Mouse (Mus musculus) hindbrain, embryonic 15.5 days (tissue): ENCODE results near the gene Dazap2. TPM values are rescaled to one million over a fixed set of nuclear protein-coding genes. Genes with fewer than 3 reads are reported as not detected.
"Not testable (repeated sequence)": the region's sequence is repeated elsewhere in the genome, so short reads cannot be mapped to it uniquely, and the experiment has no call there.

Experiments
- ATAC-seq: fragments of 200-750 bp; cut with Nextera tagmentation; 2 replicates; pipeline ENCODE4 v1.8.0; 2017; ENCODE audit warnings: low read depth, moderate number of reproducible peaks, moderate TSS enrichment; ENCODE audit not compliant: low FRiP score
- H3K27ac ChIP-seq: fragments of 300-500 bp; sonication (generic); replicated peaks from 2 replicates; pipeline ENCODE4 v1.5.1; 2015; ENCODE audit warnings: mild to moderate bottlenecking, inconsistent platforms
- H3K27me3 ChIP-seq: fragments of 300-500 bp; sonication (generic); 2 replicates; pipeline ENCODE4 v1.6.1; 2015; ENCODE audit warnings: control low read depth, inconsistent platforms
- H3K36me3 ChIP-seq: fragments of 300-500 bp; sonication (generic); 2 replicates; pipeline ENCODE4 v1.6.1; 2015; ENCODE audit warnings: control low read depth, inconsistent platforms
- H3K4me1 ChIP-seq: fragments of 300-500 bp; sonication (generic); replicated peaks from 2 replicates; pipeline ENCODE4 v1.6.1; 2015; ENCODE audit warnings: control low read depth, inconsistent platforms
- H3K4me2 ChIP-seq: fragments of 300-500 bp; sonication (generic); 2 replicates; pipeline ENCODE4 v1.6.1; 2015; ENCODE audit warnings: moderate library complexity, mild to moderate bottlenecking, inconsistent platforms
- H3K4me3 ChIP-seq: fragments of 300-500 bp; sonication (generic); 2 replicates; pipeline ENCODE4 v1.5.1; 2015; ENCODE audit warnings: mild to moderate bottlenecking, inconsistent platforms
- H3K9ac ChIP-seq: fragments of 300-500 bp; sonication (generic); 2 replicates; pipeline ENCODE4 v1.6.1; 2015; ENCODE audit warnings: inconsistent platforms
- H3K9me3 ChIP-seq: fragments of 300-500 bp; sonication (generic); 2 replicates; pipeline ENCODE4 v1.6.1; 2016; ENCODE audit warnings: control low read depth, inconsistent platforms
- WGBS: fragments of 180-500 bp; shearing (Covaris S2); methylation state at CpG from one replicate; pipeline ENCODE4 v1.1.7; 2015; 5-methylcytosine and 5-hydroxymethylcytosine counted together
- polyA plus RNA-seq: library from polyadenylated mRNA; unstranded; fragments of >200 nt; fragmentation: Nextera tagmentation; extraction: Ambion mirVana; gene quantifications from 2 replicates; pipeline ENCODE4 v1.2.1, GENCODE M21; 2015

Gene Dazap2
- polyA plus RNA-seq, 1 experiment from 2014 or later, result 130 TPM

GRCm38 (mm10) chr15:100588297-100588696 lies 26.9 kb upstream of the Dazap2 start:
- H3K9ac ChIP-seq, result no peak overlapping the region
- H3K27me3 ChIP-seq, result no peaks in the 10 kb centered on the region
- H3K9me3 ChIP-seq, result no peaks in the 10 kb centered on the region
- H3K36me3 ChIP-seq, result peaks cover 45% of the 10 kb centered on the region
- H3K4me1 ChIP-seq, result no peaks in the 10 kb centered on the region
- H3K4me2 ChIP-seq, result no peak overlapping the region
- 82% methylated on average over 6 of the region's 6 CpGs for WGBS
- no peak overlapping the region for H3K27ac ChIP-seq
- H3K4me3 ChIP-seq, result no peak overlapping the region
- no peak for ATAC-seq

GRCm38 (mm10) chr15:100590436-100590835 lies 24.7 kb upstream of the Dazap2 start:
- H3K4me3 ChIP-seq, result no peak overlapping the region
- 82% methylated on average over 8 of the region's 8 CpGs for WGBS
- H3K27ac ChIP-seq, result no peak overlapping the region
- H3K9ac ChIP-seq, result no peak overlapping the region
- peaks cover 41% of the 10 kb centered on the region for H3K36me3 ChIP-seq
- no peaks in the 10 kb centered on the region for H3K9me3 ChIP-seq
- no peaks in the 10 kb centered on the region for H3K27me3 ChIP-seq
- H3K4me2 ChIP-seq, result no peak overlapping the region
- no peak for ATAC-seq
- H3K4me1 ChIP-seq, result no peaks in the 10 kb centered on the region

DNA sequence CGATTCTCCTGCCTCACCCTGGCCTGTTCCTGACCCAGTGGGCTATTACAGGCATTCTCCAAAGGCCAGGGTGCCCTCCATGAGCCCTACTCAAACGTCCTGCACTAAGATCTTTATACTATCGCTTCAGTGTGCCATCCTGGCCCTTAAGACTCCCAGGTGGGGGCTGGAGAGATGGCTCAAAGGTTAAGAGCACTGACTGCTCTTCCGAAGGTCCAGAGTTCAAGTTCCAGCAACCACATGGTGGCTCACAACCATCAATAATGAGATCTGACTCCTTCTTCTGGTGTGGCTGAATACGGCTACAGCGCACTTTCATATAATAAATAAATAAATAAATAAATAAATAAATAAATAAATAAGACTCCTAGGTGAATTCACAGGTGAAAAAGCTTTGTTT lies 22.3 kb upstream of the Dazap2 start:
- no peak overlapping the region for H3K4me2 ChIP-seq
- WGBS, result 92% methylated on average over 6 of the region's 6 CpGs

DNA sequence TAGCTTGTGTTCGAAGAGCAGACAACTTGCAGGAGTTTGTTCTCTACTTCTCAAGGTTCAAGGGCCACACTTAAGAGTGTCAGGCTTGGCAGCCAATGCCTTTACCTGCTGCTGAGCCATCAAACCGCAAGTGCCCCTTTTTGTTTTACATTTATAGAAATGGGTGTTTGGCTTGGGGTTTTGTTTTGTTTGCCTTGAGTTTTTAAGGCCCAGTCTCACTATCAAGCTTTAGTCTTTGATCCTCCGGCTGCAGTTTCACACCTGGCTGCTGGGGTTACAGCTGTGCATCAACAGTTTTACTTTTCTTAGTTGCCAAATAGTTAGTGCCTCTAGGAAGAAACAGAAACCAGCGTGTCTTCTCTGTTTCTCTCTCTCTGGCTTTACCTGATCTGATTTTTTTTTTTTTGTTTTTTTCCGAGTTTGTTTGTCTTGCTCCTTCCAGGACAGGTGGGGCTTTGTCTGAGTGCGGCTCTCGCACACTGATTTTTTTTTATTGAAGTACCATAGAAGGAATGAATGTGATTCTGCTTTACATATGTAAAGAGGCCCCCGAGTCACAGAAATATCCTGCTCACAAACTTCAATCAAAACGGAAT lies 16.8 kb upstream of the Dazap2 start:
- Histone ChIP-seq H3K9me3 (no peaks in the 10 kb centered on the region), H3K9ac (peak overlapping the region; percentile 87), H3K4me2 (peak overlapping the region; percentile 74), H3K36me3 (no peaks in the 10 kb centered on the region), H3K4me1 (peaks cover 15% of the 10 kb centered on the region), H3K4me3 (peak overlapping the region; percentile 80), H3K27me3 (no peaks in the 10 kb centered on the region), H3K27ac (peak overlapping the region; percentile 84; the same call in 1 of the 2 replicates)
- WGBS, result 25% methylated on average over 9 of the region's 9 CpGs
- no peak for ATAC-seq

More for the DNA sequence above, 22.3 kb upstream of the Dazap2 start:
- Histone ChIP-seq H3K4me1 (no peaks in the 10 kb centered on the region), H3K27me3 (no peaks in the 10 kb centered on the region), H3K4me3 (no peak overlapping the region), H3K27ac (no peak overlapping the region), H3K9ac (no peak overlapping the region), H3K36me3 (0 out of 2 replicates have a peak, but pooled peaks cover 19% of the 10 kb centered on the region), H3K9me3 (no peaks in the 10 kb centered on the region)
- no peak for ATAC-seq

- under 1% methylated on average over 12 of the region's 12 CpGs for WGBS
- peak overlapping the region; percentile 74 for H3K4me2 ChIP-seq
- no peaks in the 10 kb centered on the region for H3K9me3 ChIP-seq
- ATAC-seq, result peak; percentile 33
- peak overlapping the region; percentile 84 for H3K27ac ChIP-seq
- H3K27me3 ChIP-seq, result 0 out of 2 replicates have a peak, but pooled peaks cover 3% of the 10 kb centered on the region
- H3K9ac ChIP-seq, result peak overlapping the region; percentile 87
- peaks cover 15% of the 10 kb centered on the region for H3K4me1 ChIP-seq
- H3K4me3 ChIP-seq, result peak overlapping the region; percentile 80
- no peaks in the 10 kb centered on the region for H3K36me3 ChIP-seq
Observed at GRCm38 (mm10) chr15:100598883-100599275, 16.3 kb upstream of the Dazap2 start.

DNA sequence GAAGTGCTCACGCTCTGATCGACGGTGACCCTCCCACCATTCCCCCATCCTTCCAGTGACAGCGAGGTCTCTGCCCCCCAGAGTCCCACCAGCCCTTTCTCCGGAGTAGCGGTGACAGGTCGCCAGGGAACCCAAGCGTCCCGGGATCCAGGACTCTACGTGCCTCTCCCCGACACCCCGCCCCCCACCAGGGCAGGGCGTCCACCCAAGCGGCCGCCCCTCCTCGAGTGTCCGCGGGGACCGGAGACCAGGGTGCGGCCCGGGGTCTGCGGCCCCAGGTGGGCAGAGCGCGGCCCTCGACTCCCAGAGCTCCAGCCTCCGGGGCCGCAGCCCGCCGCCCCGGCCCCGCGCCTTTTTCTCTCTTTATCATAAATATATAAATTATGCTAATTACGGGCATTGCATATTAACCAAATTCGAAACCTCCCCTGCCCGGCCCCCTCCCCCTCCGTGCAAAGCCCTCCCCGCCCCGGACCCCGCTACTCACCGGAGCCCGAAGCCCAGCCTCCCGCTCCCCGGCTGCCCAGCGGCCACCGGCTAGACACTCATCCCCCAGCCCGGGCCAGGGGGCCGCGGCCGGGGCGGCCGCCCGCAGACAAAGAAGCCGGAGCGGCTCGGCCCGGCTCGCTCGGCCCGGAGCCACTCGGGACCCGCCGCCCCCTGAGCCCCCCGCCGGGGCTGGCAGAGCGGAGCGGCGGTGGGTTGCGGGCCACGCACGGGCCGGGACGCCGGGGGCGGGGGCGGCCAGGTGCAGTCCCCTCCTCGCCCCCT lies 15.7 kb upstream of the Dazap2 start, which contains the start of gene Pou6f1:
Gene Pou6f1 (minus strand): TSS at position 709 of the 771 bp plus-strand sequence.
- H3K4me1 ChIP-seq, result peaks cover 15% of the 10 kb centered on the region
- peak within 1 kb of the TSS; percentile 74 for H3K4me2 ChIP-seq
- H3K9ac ChIP-seq, result peak within 1 kb of the TSS; percentile 87
- 0% methylated on average over 64 of the region's 76 CpGs for WGBS
- 0 out of 2 replicates have a peak, but pooled peaks cover 3% of the 10 kb centered on the region for H3K27me3 ChIP-seq
- H3K27ac ChIP-seq, result peak within 1 kb of the TSS; percentile 84
- H3K9me3 ChIP-seq, result no peaks in the 10 kb centered on the region
- H3K36me3 ChIP-seq, result no peaks in the 10 kb centered on the region
- peak; percentile 73 for ATAC-seq
- peak within 1 kb of the TSS; percentile 80 for H3K4me3 ChIP-seq

GRCm38 (mm10) chr15:100600047-100600695 lies 15.0 kb upstream of the Dazap2 start:
- Histone ChIP-seq H3K4me2 (peak overlapping the region; percentile 74), H3K9ac (peak overlapping the region; percentile 87), H3K4me1 (peaks cover 21% of the 10 kb centered on the region), H3K9me3 (no peaks in the 10 kb centered on the region), H3K27ac (peak overlapping the region; percentile 84), H3K27me3 (0 out of 2 replicates have a peak, but pooled peaks cover 3% of the 10 kb centered on the region), H3K4me3 (peak overlapping the region; percentile 80), H3K36me3 (no peaks in the 10 kb centered on the region)
- 1% methylated on average over 35 of the region's 35 CpGs for WGBS
- ATAC-seq, result peak; percentile 72

GRCm38 (mm10) chr15:100600696-100601272 lies 14.4 kb upstream of the Dazap2 start:
- Histone ChIP-seq H3K9me3 (no peaks in the 10 kb centered on the region), H3K4me2 (peak overlapping the region; percentile 74), H3K9ac (no peak overlapping the region), H3K4me1 (peaks cover 26% of the 10 kb centered on the region), H3K4me3 (peak overlapping the region; percentile 80), H3K27ac (no peak overlapping the region), H3K27me3 (0 out of 2 replicates have a peak, but pooled peaks cover 3% of the 10 kb centered on the region), H3K36me3 (no peaks in the 10 kb centered on the region)
- WGBS, result 19% methylated on average over 21 of the region's 21 CpGs
- no peak for ATAC-seq

DNA sequence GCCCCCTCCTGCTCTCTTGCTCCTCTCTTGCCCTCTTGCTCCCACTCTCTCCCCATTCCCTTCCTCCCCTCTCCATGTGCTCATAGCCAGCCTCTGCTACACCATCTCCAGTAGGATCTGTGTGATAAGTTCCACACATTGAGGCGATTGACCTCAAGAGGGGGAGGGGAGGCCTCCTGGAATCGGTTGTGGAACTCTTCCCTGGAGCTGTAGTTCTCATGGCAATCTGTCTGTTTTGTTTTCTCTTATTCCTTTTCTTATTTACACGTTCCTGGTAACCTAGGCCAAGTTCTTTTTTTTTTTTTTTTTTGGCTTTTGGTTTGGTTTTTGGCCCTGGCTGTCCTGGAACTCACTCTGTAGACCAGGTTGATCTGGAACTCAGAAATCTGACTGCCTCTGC lies 13.5 kb upstream of the Dazap2 start:
- Histone ChIP-seq H3K36me3 (no peaks in the 10 kb centered on the region), H3K9me3 (no peaks in the 10 kb centered on the region), H3K4me3 (no peak overlapping the region), H3K4me2 (no peak overlapping the region), H3K27ac (no peak overlapping the region), H3K27me3 (0 out of 2 replicates have a peak, but pooled peaks cover 3% of the 10 kb centered on the region), H3K9ac (no peak overlapping the region), H3K4me1 (peaks cover 26% of the 10 kb centered on the region)
- 52% methylated on average over 3 of the region's 3 CpGs for WGBS
- no peak for ATAC-seq

DNA sequence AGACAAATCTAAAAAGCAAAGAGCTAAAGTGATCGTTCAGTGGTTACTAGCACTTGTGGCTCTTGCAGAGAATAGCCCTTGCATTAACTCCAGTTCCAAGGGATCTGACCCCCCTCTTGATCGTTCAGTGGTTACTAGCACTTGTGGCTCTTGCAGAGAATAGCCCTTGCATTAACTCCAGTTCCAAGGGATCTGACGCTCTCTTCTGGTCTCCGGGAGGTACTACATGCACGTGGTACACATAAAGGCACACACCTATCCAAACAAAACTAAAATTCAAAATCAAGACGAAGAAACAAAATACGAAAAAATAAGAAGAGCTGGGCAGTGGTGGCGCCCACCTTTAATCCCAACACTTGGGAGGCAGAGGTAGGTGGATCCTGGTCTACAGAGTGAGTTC lies 8.5 kb upstream of the Dazap2 start:
- WGBS, result 93% methylated on average over 8 of the region's 8 CpGs

DNA sequence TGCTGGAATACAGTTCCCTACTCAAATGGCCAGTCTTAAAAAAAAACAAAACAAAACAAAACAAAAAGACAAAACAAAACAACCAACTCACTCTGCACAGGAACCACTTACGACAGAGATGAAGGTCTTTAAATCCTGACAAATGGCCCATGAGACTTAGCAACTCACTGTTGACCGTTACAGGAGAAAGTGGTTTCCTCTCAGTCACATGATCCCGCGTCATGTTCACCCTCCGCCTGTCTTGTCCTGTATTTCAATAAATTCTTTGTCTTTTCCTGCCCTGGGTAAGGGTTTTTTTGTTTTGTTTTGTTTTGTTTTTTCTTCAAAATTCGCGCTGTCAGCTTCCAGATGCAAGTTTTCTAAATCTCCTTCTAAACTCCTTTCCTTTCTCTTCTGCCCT lies 3.2 kb upstream of the Dazap2 start:
- peaks cover 25% of the 10 kb centered on the region for H3K4me1 ChIP-seq
- no peaks in the 10 kb centered on the region for H3K9me3 ChIP-seq
- 87% methylated on average over 7 of the region's 7 CpGs for WGBS
- no peak overlapping the region for H3K27ac ChIP-seq
- no peak overlapping the region for H3K9ac ChIP-seq
- no peaks in the 10 kb centered on the region for H3K36me3 ChIP-seq
- H3K27me3 ChIP-seq, result no peaks in the 10 kb centered on the region
- H3K4me2 ChIP-seq, result no peak overlapping the region
- H3K4me3 ChIP-seq, result no peak overlapping the region
- no peak for ATAC-seq

More for the DNA sequence above, 8.5 kb upstream of the Dazap2 start:
- not testable (repeated sequence) for H3K4me2 ChIP-seq, H3K9me3 ChIP-seq, ATAC-seq, H3K9ac ChIP-seq, H3K36me3 ChIP-seq, H3K27me3 ChIP-seq, H3K4me3 ChIP-seq, H3K27ac ChIP-seq
- H3K4me1 ChIP-seq, result peaks cover 11% of the 10 kb centered on the region
